Mouse (Mus musculus): ENCODE data around the gene Pced1b.

GRCm38 (mm10) chr15:97432221-97432620 lies 185.3 kb downstream of the Pced1b start:
- TF ChIP-seq POLR2A (IDR thresholded peaks at IDR 0.05; ENCODE audit: low read depth, low read length) (no peak), CTCF (IDR thresholded peaks at IDR 0.05; ENCODE audit: extremely low read depth, insufficient read length, insufficient replicate concordance, low read depth, low read length) (no peak)

Data from small intestine, adult 2 months (tissue).